Mouse (Mus musculus) heart, postnatal 36 days (tissue): ENCODE measurements around the gene Obox3. TPM values are rescaled to one million over a fixed set of nuclear protein-coding genes. Genes with fewer than 3 reads are reported as not detected.
"Not testable (repeated sequence)": the region's sequence is repeated elsewhere in the genome, so short reads cannot be mapped to it uniquely, and the experiment has no call there.

ENCODE experiments used
- DNase-seq, 2 experiments: peaks; one replicate each; pipeline ENCODE4 v3.0.0; 2021 to 2022
- intact Hi-C: fragments of 180-260 bp; cut with DNase I; formaldehyde crosslinking; loops from one replicate; pipeline ENCODE4 v1.15.1; 2025
- total RNA-seq, 2 experiments: library from RNA; stranded (reverse); gene quantifications; 2 replicates each; pipeline ENCODE4 v1.2.3; 2021

Obox3 gene
- not detected for total RNA-seq

GRCm38 (mm10) chr7:15639802-15640201, at the start of gene Obox3:
Gene Obox3 (minus strand): TSS chr7:15639902.
- intact Hi-C loops, DNase-seq: not testable (repeated sequence)

- not testable (repeated sequence) for DNase-seq
These were observed 130.3 kb downstream of the Obox3 start for GRCm38 (mm10) chr7:15509411-15509810.

More at GRCm38 (mm10) chr7:15509411-15509810, 130.3 kb downstream of the Obox3 start:
- intact Hi-C loops = not testable (repeated sequence)

Other genes starting within 250 kb of the Obox3 start
- not detected for gene Obox5, start 110.2 kb upstream of the Obox3 start, total RNA-seq
- not detected for gene Obox6, start 199.8 kb upstream of the Obox3 start, total RNA-seq
- gene Crx, start 240.1 kb upstream of the Obox3 start, total RNA-seq = not detected
- gene Crxos, start 242.7 kb upstream of the Obox3 start, total RNA-seq = not detected